8 mouse cellular contexts compared by ENCODE assay signal in the genomic region with DNA sequence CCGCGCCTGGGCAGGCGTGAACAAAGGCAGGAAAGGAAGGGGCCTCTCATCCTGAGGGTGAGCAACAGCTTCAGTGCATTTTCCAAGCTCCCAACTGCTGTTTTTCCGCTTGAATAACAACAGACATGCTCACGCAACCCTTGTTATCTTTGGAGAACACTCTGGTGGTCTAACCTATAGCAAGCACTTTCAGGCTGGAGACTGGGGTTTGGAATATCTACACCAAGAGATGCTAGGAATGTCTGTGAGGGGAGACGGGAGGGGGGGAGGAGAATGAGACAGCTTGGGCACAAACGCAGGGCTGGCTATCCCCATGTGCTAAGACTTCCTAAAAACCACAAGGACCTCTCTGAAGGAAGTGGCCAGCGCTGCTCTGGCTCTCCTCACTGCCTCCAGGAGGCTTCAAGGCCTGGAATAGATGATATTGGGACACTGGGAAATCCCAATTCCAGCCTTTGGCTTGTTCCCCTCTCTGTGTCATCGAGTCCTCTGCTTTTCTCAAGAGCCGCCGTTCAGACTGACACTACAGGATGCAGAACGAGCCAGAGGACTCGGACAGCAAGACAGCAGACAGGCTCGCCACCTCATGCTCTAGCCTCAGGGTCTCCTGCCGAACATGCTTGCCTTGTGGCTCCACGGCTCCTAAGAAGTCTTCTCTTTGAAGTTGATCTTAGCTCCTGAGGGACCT. TPM values are rescaled to one million over a fixed set of nuclear protein-coding genes. Genes with fewer than 3 reads are reported as not detected.
A peak's percentile ranks its signal among the peaks of the same experiment; 100 is the strongest.
DNase-seq lines count a peak whose midpoint lies in the region; ATAC-seq lines count a peak whose summit lies in the region.

No protein-coding gene starts in this region.

- no peaks in the 10 kb centered on the region for H3K27me3 ChIP-seq in forebrain, embryonic 13.5 days
- H3K27me3 ChIP-seq in hindbrain, embryonic 16.5 days (replicated peaks; ENCODE audit: control insufficient read depth, insufficient read depth, low read length) = no peaks in the 10 kb centered on the region
- H3K27me3 ChIP-seq in midbrain, embryonic 14.5 days (ENCODE audit: control insufficient read depth, insufficient read depth, low read length) = no peaks in the 10 kb centered on the region

- peak overlapping the region; percentile 34; the same call in 1 of the 2 replicates for H3K9ac ChIP-seq in forebrain, embryonic 13.5 days
- peak overlapping the region; percentile 23 for H3K9ac ChIP-seq in hindbrain, embryonic 16.5 days (ENCODE audit: low read depth, low read length)
- H3K9ac ChIP-seq in midbrain, embryonic 14.5 days (replicated peaks; ENCODE audit: low read length) = no peak overlapping the region; the same call in 1 of the 2 replicates

- DNase-seq in embryo, embryonic 11 days = peak; percentile 72
- peak; percentile 67 for DNase-seq in midbrain, embryonic 14.5 days
- DNase-seq in thymus, postnatal 25 days = no peak
- DNase-seq in natural killer cell, adult 2 months (ENCODE audit: low spot score in 2 of 2) = no peak
- DNase-seq in right cerebral cortex, postnatal 36 days (ENCODE audit: low spot score in 2 of 2) = no peak
- DNase-seq in thymus, postnatal 36 days = no peak

- H3K4me2 ChIP-seq in forebrain, embryonic 13.5 days = peak overlapping the region; percentile 17; the same call in 1 of the 2 replicates
- H3K4me2 ChIP-seq in hindbrain, embryonic 16.5 days (ENCODE audit: low read length) = no peak overlapping the region
- H3K4me2 ChIP-seq in midbrain, embryonic 14.5 days (ENCODE audit: low read length) = no peak overlapping the region

- H3K36me3 ChIP-seq in forebrain, embryonic 13.5 days (ENCODE audit: poor library complexity, severe bottlenecking) = peaks cover 11% of the 10 kb centered on the region; the same call in 1 of the 2 replicates
- H3K36me3 ChIP-seq in hindbrain, embryonic 16.5 days (ENCODE audit: control insufficient read depth, insufficient read depth, low read length) = no peaks in the 10 kb centered on the region
- H3K36me3 ChIP-seq in midbrain, embryonic 14.5 days (ENCODE audit: control insufficient read depth, insufficient read depth, low read length) = no peaks in the 10 kb centered on the region

- no peaks in the 10 kb centered on the region for H3K9me3 ChIP-seq in forebrain, embryonic 13.5 days (replicated peaks)
- H3K9me3 ChIP-seq in hindbrain, embryonic 16.5 days (ENCODE audit: control insufficient read depth, low read length) = no peaks in the 10 kb centered on the region
- no peaks in the 10 kb centered on the region for H3K9me3 ChIP-seq in midbrain, embryonic 14.5 days (ENCODE audit: control insufficient read depth, low read length)

- peak overlapping the region; percentile 80 for H3K27ac ChIP-seq in forebrain, embryonic 13.5 days
- peak overlapping the region; percentile 62 for H3K27ac ChIP-seq in hindbrain, embryonic 16.5 days (ENCODE audit: low read depth, low read length)
- peak overlapping the region; percentile 76 for H3K27ac ChIP-seq in midbrain, embryonic 14.5 days (replicated peaks; ENCODE audit: low read depth, low read length)

- H3K4me3 ChIP-seq in forebrain, embryonic 13.5 days = no peak overlapping the region
- no peak overlapping the region for H3K4me3 ChIP-seq in hindbrain, embryonic 16.5 days (ENCODE audit: low read length)
- H3K4me3 ChIP-seq in midbrain, embryonic 14.5 days (replicated peaks; ENCODE audit: low read depth, low read length) = no peak overlapping the region

- H3K4me1 ChIP-seq in forebrain, embryonic 13.5 days = peaks cover 30% of the 10 kb centered on the region
- peaks cover 12% of the 10 kb centered on the region for H3K4me1 ChIP-seq in hindbrain, embryonic 16.5 days (ENCODE audit: control insufficient read depth, insufficient read depth, low read depth, low read length)
- H3K4me1 ChIP-seq in midbrain, embryonic 14.5 days (ENCODE audit: control insufficient read depth, insufficient read depth, low read length) = peaks cover 21% of the 10 kb centered on the region

- peak; percentile 50 for ATAC-seq in forebrain, embryonic 13.5 days
- ATAC-seq in hindbrain, embryonic 16.5 days = peak; percentile 53
- ATAC-seq in midbrain, embryonic 14.5 days (ENCODE audit: low FRiP score, low TSS enrichment) = peak; percentile 24; the same call in 1 of the 2 replicates

- WGBS in forebrain, embryonic 13.5 days = 3% methylated on average over 16 of the region's 16 CpGs
- 15% methylated on average over 16 of the region's 16 CpGs for WGBS in hindbrain, embryonic 16.5 days
- 6% methylated on average over 16 of the region's 16 CpGs for WGBS in midbrain, embryonic 14.5 days

RNA-seq across cellular contexts. Expression of a gene that starts 30.6 kb away (rescaled TPM):
- 22.2 and 26.5 TPM in 2 replicates for polyA plus RNA-seq in forebrain, embryonic 13.5 days (2015; fragmentation: Nextera tagmentation; extraction: Ambion mirVana)
- polyA plus RNA-seq in hindbrain, embryonic 16.5 days (2015; fragmentation: Nextera tagmentation; extraction: Ambion mirVana) = 15.7 and 24.2 TPM in 2 replicates
- 21.2 and 27.8 TPM in 2 replicates for polyA plus RNA-seq in midbrain, embryonic 14.5 days (2014; fragmentation: Nextera tagmentation; extraction: Ambion mirVana)

Comparison
In these comparisons a context has a peak if more than half of its experiments do, and no peak if none do; other contexts are left out.
1. DNase-seq: peak in embryo, embryonic 11 days (single experiment) and midbrain, embryonic 14.5 days (single experiment); none in thymus, postnatal 25 days (single experiment), natural killer cell, adult 2 months (0 of 2), right cerebral cortex, postnatal 36 days (0 of 2) and thymus, postnatal 36 days (0 of 2).
2. Peak in every context shown above with its lines, with median percentiles within 50 percentile points of each other: ATAC-seq and H3K27ac ChIP-seq.